Mouse (Mus musculus): Measurements from ENCODE around the gene Kcnma1.
A peak's percentile ranks its signal among the peaks of the same experiment; 100 is the strongest.

The Kcnma1 gene

GRCm38 (mm10) chr14:24014391-24014790 lies at the start of gene Kcnma1:
Gene Kcnma1, minus strand, starts transcription at chr14:24014491.
- DNase-seq (ENCODE audit: extremely low read depth, low read depth, low spot score), result no peak

GRCm38 (mm10) chr14:24059747-24060146 lies 45.5 kb upstream of the Kcnma1 start:
- DNase-seq (ENCODE audit: extremely low read depth, low read depth, low spot score), result peak; percentile 23

GRCm38 (mm10) chr14:24059287-24059686 lies 45.0 kb upstream of the Kcnma1 start:
- DNase-seq (ENCODE audit: extremely low read depth, low read depth, low spot score), result no peak

GRCm38 (mm10) chr14:24051821-24052220 lies 37.5 kb upstream of the Kcnma1 start:
- DNase-seq (ENCODE audit: extremely low read depth, low read depth, low spot score), result no peak

GRCm38 (mm10) chr14:24036609-24037008 lies 22.3 kb upstream of the Kcnma1 start:
- no peak for DNase-seq (ENCODE audit: extremely low read depth, low read depth, low spot score)

GRCm38 (mm10) chr14:24036208-24036535 lies 21.9 kb upstream of the Kcnma1 start:
- no peak for DNase-seq (ENCODE audit: extremely low read depth, low read depth, low spot score)

GRCm38 (mm10) chr14:24035486-24036207 lies 21.4 kb upstream of the Kcnma1 start:
- DNase-seq (ENCODE audit: extremely low read depth, low read depth, low spot score), result no peak

- DNase-seq (ENCODE audit: extremely low read depth, low read depth, low spot score), result no peak
These were observed 18.6 kb upstream of the Kcnma1 start for GRCm38 (mm10) chr14:24032876-24033389.

GRCm38 (mm10) chr14:24032201-24032600 lies 17.9 kb upstream of the Kcnma1 start:
- DNase-seq (ENCODE audit: extremely low read depth, low read depth, low spot score), result no peak

GRCm38 (mm10) chr14:24020718-24021117 lies 6.4 kb upstream of the Kcnma1 start:
- no peak for DNase-seq (ENCODE audit: extremely low read depth, low read depth, low spot score)

GRCm38 (mm10) chr14:24009978-24010377 lies 4.3 kb downstream of the Kcnma1 start:
- no peak for DNase-seq (ENCODE audit: extremely low read depth, low read depth, low spot score)

GRCm38 (mm10) chr14:24008252-24008651 lies 6.0 kb downstream of the Kcnma1 start:
- DNase-seq (ENCODE audit: extremely low read depth, low read depth, low spot score), result no peak

GRCm38 (mm10) chr14:24006276-24006675 lies 8.0 kb downstream of the Kcnma1 start:
- no peak for DNase-seq (ENCODE audit: extremely low read depth, low read depth, low spot score)

GRCm38 (mm10) chr14:24004471-24005271 lies 9.6 kb downstream of the Kcnma1 start:
- no peak for DNase-seq (ENCODE audit: extremely low read depth, low read depth, low spot score)

GRCm38 (mm10) chr14:24003450-24004381 lies 10.6 kb downstream of the Kcnma1 start:
- DNase-seq (ENCODE audit: extremely low read depth, low read depth, low spot score), result no peak

GRCm38 (mm10) chr14:24002647-24003046 lies 11.6 kb downstream of the Kcnma1 start:
- no peak for DNase-seq (ENCODE audit: extremely low read depth, low read depth, low spot score)

GRCm38 (mm10) chr14:23997912-23998311 lies 16.4 kb downstream of the Kcnma1 start:
- no peak for DNase-seq (ENCODE audit: extremely low read depth, low read depth, low spot score)

GRCm38 (mm10) chr14:23995831-23996230 lies 18.5 kb downstream of the Kcnma1 start:
- DNase-seq (ENCODE audit: extremely low read depth, low read depth, low spot score), result no peak

GRCm38 (mm10) chr14:23990871-23991270 lies 23.4 kb downstream of the Kcnma1 start:
- DNase-seq (ENCODE audit: extremely low read depth, low read depth, low spot score), result no peak

- DNase-seq (ENCODE audit: extremely low read depth, low read depth, low spot score), result no peak
These were observed 24.6 kb downstream of the Kcnma1 start for GRCm38 (mm10) chr14:23989696-23990095.

GRCm38 (mm10) chr14:23982205-23982604 lies 32.1 kb downstream of the Kcnma1 start:
- DNase-seq (ENCODE audit: extremely low read depth, low read depth, low spot score), result no peak
